Mouse (Mus musculus) limb, embryonic 12.5 days (tissue): ENCODE results near the gene Ap2b1. TPM values are rescaled to one million over a fixed set of nuclear protein-coding genes. Genes with fewer than 3 reads are reported as not detected.
A peak's percentile ranks its signal among the peaks of the same experiment; 100 is the strongest.

Experiments used
- ATAC-seq: fragments of 200-750 bp; cut with Nextera tagmentation; 2 replicates; pipeline ENCODE4 v1.8.0; 2017; ENCODE audit warnings: low read depth, moderate TSS enrichment; ENCODE audit not compliant: insufficient number of reproducible peaks, insufficient read depth, low FRiP score, low TSS enrichment
- H3K27ac ChIP-seq: fragments of 300-500 bp; sonication (generic); 2 replicates; pipeline ENCODE4 v1.5.1; 2016; ENCODE audit warnings: mild to moderate bottlenecking, moderate library complexity
- H3K27me3 ChIP-seq: fragments of 300-500 bp; sonication (generic); 2 replicates; pipeline ENCODE4 v1.6.1; 2016; ENCODE audit warnings: mild to moderate bottlenecking, moderate library complexity
- H3K36me3 ChIP-seq: fragments of 300-500 bp; sonication (generic); 2 replicates; pipeline ENCODE4 v1.6.1; 2016; ENCODE audit warnings: mild to moderate bottlenecking, moderate library complexity
- H3K4me1 ChIP-seq: fragments of 300-500 bp; sonication (generic); replicated peaks from 2 replicates; pipeline ENCODE4 v1.6.1; 2016
- H3K4me2 ChIP-seq: fragments of 300-500 bp; sonication (generic); 2 replicates; pipeline ENCODE4 v1.6.1; 2016; ENCODE audit warnings: mild to moderate bottlenecking, moderate library complexity
- H3K4me3 ChIP-seq: fragments of 300-500 bp; sonication (generic); replicated peaks from 2 replicates; pipeline ENCODE4 v1.5.1; 2016; ENCODE audit warnings: mild to moderate bottlenecking
- H3K9ac ChIP-seq: fragments of 300-500 bp; sonication (generic); replicated peaks from 2 replicates; pipeline ENCODE4 v1.6.1; 2016; ENCODE audit warnings: mild to moderate bottlenecking, moderate library complexity
- H3K9me3 ChIP-seq: fragments of 300-500 bp; sonication (generic); 2 replicates; pipeline ENCODE4 v1.6.1; 2016; ENCODE audit warnings: mild to moderate bottlenecking, moderate library complexity
- WGBS: fragments of 180-500 bp; shearing (Covaris S2); methylation state at CpG from one replicate; pipeline ENCODE4 v1.1.7; 2016; 5-methylcytosine and 5-hydroxymethylcytosine counted together
- polyA plus RNA-seq: library from polyadenylated mRNA; unstranded; fragments of >200 nt; fragmentation: Nextera tagmentation; extraction: Ambion mirVana; gene quantifications from 2 replicates; pipeline ENCODE4 v1.2.1, GENCODE M21; 2016

Gene Ap2b1
- polyA plus RNA-seq, 1 experiment from 2014 or later = 56.1 TPM

DNA sequence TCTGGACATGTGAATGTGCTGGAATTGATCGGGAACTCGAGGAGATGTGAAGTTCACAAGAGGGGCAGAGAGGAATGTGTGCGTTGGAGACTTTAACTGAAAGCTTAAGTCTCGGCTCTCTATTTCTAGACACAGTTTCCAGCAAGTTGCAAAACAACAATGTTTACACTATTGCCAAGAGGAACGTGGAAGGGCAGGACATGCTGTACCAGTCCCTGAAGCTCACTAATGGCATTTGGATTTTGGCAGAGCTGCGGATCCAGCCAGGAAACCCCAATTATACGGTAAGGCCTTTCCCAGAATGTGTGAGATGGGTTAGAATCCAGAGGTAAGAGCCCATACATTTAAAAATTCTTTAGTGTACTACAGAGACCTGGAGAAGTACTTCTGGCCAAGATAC lies 98.8 kb downstream of the Ap2b1 start:
- no peaks in the 10 kb centered on the region for H3K4me1 ChIP-seq
- ATAC-seq = no peak
- no peak overlapping the region for H3K4me2 ChIP-seq
- H3K27me3 ChIP-seq = no peaks in the 10 kb centered on the region
- H3K4me3 ChIP-seq = no peak overlapping the region
- H3K27ac ChIP-seq = no peak overlapping the region
- H3K9ac ChIP-seq = no peak overlapping the region
- H3K9me3 ChIP-seq = no peaks in the 10 kb centered on the region
- H3K36me3 ChIP-seq = peaks cover 69% of the 10 kb centered on the region
- WGBS = 89% methylated on average over 7 of the region's 7 CpGs

DNA sequence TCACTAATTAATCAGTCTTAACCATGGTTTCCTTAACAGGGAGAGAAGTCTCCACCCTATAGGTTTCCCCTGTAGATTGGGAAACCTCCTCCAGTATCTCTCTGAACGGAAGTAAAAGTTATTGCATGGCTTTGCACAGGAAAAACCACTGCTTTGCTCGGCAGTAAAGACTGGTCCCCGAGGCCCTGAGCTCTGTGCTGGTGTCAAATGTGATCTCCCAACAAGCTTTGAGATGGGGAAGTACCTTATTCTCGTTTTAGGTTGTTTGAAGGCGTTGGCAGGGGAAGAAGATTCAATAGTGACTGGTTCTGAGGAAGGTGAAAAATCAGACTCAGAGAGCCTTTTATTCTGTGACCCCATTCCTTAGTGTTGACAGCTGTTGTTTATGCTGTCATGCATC lies 99.9 kb downstream of the Ap2b1 start:
- H3K4me2 ChIP-seq = no peak overlapping the region
- no peaks in the 10 kb centered on the region for H3K27me3 ChIP-seq
- no peaks in the 10 kb centered on the region for H3K4me1 ChIP-seq
- H3K36me3 ChIP-seq = peaks cover 69% of the 10 kb centered on the region
- H3K27ac ChIP-seq = no peak overlapping the region
- WGBS = 75% methylated on average over 5 of the region's 5 CpGs
- H3K9me3 ChIP-seq = no peaks in the 10 kb centered on the region
- H3K4me3 ChIP-seq = no peak overlapping the region
- no peak for ATAC-seq
- no peak overlapping the region; the same call in 1 of the 2 replicates for H3K9ac ChIP-seq

DNA sequence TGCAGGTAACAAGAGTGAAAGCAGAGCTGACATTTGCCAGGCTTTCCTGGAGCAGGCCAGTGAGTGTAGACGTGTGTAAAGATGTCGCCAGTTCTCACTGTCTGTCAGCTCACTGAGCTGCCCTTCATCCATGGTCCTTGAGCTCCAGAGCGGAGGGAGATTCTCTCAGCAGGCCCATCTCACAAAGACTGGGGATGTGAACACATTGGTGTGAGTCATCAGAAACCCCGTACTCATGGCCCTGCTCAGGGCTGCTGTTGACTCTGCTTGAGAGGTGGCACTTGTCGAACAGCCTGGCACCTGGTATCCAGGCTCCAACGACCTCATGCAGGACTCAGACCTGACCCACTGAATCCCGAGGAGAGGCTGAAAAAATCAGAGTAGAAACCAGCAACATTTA lies 105.0 kb downstream of the Ap2b1 start:
- H3K36me3 ChIP-seq = peaks cover 46% of the 10 kb centered on the region
- 89% methylated on average over 7 of the region's 7 CpGs for WGBS

DNA sequence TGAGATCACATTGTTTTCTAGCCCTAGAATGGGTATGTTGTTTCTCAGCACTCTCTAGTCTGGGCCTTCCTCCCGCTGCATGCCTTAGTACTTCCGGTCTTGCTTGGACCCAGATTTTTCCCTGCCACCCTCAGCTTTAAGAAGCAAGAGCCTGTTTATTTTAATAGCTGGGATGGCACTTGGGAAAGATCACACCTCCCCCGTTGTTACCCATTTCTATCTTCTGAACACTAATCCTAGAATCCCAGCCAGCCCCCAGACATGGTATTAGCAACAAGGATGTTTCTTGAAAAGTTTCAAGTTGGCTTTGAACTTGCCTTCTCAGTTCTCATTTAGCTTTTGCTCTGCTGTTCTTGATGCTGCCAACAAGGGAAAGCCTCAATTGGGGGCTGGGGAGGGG lies 107.6 kb downstream of the Ap2b1 start:
- H3K4me3 ChIP-seq = no peak overlapping the region
- WGBS = 54% methylated on average over 3 of the region's 3 CpGs
- peaks cover 9% of the 10 kb centered on the region; the same call in 1 of the 2 replicates for H3K27me3 ChIP-seq
- H3K9ac ChIP-seq = no peak overlapping the region
- no peak overlapping the region for H3K27ac ChIP-seq
- no peak for ATAC-seq
- H3K36me3 ChIP-seq = peaks cover 27% of the 10 kb centered on the region
- H3K4me2 ChIP-seq = no peak overlapping the region
- H3K9me3 ChIP-seq = no peaks in the 10 kb centered on the region
- H3K4me1 ChIP-seq = peaks cover 16% of the 10 kb centered on the region

More for the DNA sequence above, 105.0 kb downstream of the Ap2b1 start:
- Histone ChIP-seq H3K4me2 (no peak overlapping the region), H3K27ac (no peak overlapping the region), H3K9ac (no peak overlapping the region), H3K4me3 (no peak overlapping the region), H3K4me1 (0 out of 2 replicates have a peak, but pooled peaks cover 2% of the 10 kb centered on the region), H3K9me3 (no peaks in the 10 kb centered on the region), H3K27me3 (no peaks in the 10 kb centered on the region)
- no peak for ATAC-seq

DNA sequence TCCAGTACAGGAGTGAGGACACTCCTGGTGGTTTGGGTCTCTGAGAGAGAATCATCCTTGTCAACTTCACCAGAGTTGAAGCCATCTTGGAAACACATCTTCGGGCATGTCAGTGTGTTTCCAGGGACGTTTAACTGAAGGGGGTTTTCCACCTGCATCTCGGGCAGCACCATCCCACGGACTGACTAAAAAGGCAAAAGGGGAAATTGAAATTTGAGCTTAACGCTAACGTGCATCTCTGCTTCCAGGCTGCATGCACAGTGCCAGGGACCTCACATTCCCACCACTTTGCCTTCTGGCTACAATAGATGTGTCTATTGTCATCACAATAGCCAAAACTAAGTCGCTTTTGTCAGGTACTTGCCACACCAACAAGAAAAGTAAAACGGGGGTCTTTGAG lies 109.4 kb downstream of the Ap2b1 start:
- Histone ChIP-seq H3K9ac (no peak overlapping the region), H3K27me3 (peaks cover 27% of the 10 kb centered on the region), H3K9me3 (no peaks in the 10 kb centered on the region), H3K4me3 (no peak overlapping the region), H3K4me1 (peaks cover 16% of the 10 kb centered on the region), H3K4me2 (no peak overlapping the region), H3K27ac (no peak overlapping the region), H3K36me3 (peaks cover 10% of the 10 kb centered on the region)
- 36% methylated on average over 8 of the region's 8 CpGs for WGBS
- ATAC-seq = no peak

DNA sequence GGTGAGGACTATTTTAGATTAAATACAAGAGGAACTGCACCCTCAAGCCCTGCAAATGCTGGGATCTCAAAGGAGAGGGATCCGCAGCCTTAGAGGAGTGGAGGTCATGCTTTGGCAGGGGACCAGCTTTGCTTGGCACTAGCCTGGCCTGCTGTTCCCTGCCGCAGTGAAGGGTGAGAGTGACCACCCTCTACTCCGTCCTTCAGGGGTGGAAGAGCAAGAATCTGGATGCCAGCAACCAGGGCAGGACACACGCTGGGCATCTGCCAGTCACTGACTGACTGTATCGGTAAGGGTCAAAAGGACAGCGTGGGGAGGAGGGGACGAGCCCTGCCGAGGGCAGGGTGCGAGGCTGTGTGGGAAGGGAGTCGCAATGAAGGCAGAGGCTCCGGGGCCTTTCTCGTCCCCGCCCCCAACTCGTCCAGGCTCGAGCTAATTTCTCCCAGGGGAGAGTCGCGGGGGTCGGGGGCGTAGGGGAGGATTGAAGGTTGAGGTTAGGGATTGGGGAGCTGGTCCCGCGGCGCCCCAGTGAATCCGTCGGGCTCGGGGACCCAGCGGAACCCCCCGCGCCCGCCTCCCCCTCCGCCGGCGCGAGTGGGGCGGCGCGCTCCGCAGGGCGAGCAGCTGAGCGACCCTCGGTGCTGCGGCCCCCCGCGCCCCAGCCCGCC lies 110.4 kb downstream of the Ap2b1 start, which contains the start of gene Rasl10b:
TSS of gene Rasl10b (plus strand) at position 51 of the 668 bp plus-strand sequence.
- Histone ChIP-seq H3K9ac (peak within 1 kb of the TSS; percentile 77), H3K4me3 (peak within 1 kb of the TSS; percentile 84), H3K27me3 (peaks cover 31% of the 10 kb centered on the region), H3K9me3 (no peaks in the 10 kb centered on the region), H3K36me3 (peaks cover under 1% of the 10 kb centered on the region; the same call in 1 of the 2 replicates), H3K4me1 (peaks cover 16% of the 10 kb centered on the region), H3K4me2 (peak within 1 kb of the TSS; percentile 94), H3K27ac (no peak within 1 kb of the TSS)
- WGBS = 2% methylated on average over 28 of the region's 44 CpGs
- ATAC-seq = peak; percentile 52; the same call in 1 of the 2 replicates

DNA sequence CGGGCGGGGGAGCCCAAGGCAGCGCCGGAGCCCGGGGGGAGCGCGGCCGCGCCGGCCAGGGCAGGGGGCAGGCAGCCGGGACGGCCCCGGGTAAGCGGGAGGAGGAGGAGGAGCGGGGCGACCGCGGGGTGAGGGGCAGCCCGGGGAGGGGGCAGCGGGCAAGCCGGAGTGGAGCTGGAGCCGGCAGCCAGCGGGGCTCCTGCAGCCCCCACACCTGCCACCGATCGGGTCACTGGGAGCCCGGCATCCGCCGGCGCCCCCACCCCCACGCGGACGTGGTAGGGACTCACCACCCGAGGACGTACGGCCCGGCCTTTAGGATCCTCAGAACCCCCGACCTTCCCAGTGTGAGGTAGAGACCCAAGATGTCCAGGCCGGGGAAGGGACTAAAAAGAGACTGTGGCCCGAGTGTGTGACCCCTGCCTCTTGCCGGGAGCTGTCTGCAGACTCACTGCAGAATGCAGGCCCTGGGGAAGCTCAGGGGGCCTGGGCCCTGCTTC lies 111.0 kb downstream of the Ap2b1 start:
- H3K27ac ChIP-seq = no peak overlapping the region
- peak overlapping the region; percentile 84 for H3K4me3 ChIP-seq
- H3K9me3 ChIP-seq = no peaks in the 10 kb centered on the region
- no peak; the same call in 1 of the 2 replicates for ATAC-seq
- H3K27me3 ChIP-seq = peaks cover 31% of the 10 kb centered on the region
- no peaks in the 10 kb centered on the region for H3K36me3 ChIP-seq
- H3K9ac ChIP-seq = peak overlapping the region; percentile 77
- under 1% methylated on average over 29 of the region's 40 CpGs for WGBS
- peak overlapping the region; percentile 94 for H3K4me2 ChIP-seq
- H3K4me1 ChIP-seq = peaks cover 16% of the 10 kb centered on the region

DNA sequence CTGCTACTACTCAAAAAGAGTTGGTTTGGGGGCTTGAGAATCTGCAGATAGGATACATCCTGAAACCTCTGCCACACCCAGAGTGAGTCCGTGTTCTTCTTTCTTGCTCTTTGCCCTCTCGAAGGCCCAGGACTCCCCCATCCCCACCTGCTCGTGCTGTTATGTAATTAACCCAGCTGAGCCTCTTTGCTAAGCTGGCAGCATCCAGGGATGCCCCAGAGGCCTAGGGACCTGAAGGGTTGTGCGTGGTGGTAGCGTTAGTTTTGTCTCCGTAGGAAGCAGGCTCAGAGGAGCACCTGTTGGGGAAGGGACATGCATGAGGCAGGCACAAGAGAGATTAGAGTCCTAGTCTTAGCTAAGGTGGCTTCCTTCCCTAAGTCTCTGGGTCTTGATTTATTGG lies 111.7 kb downstream of the Ap2b1 start:
- Histone ChIP-seq H3K4me3 (peak overlapping the region; percentile 84; the same call in 1 of the 2 replicates), H3K9ac (no peak overlapping the region), H3K27me3 (peaks cover 31% of the 10 kb centered on the region)

DNA sequence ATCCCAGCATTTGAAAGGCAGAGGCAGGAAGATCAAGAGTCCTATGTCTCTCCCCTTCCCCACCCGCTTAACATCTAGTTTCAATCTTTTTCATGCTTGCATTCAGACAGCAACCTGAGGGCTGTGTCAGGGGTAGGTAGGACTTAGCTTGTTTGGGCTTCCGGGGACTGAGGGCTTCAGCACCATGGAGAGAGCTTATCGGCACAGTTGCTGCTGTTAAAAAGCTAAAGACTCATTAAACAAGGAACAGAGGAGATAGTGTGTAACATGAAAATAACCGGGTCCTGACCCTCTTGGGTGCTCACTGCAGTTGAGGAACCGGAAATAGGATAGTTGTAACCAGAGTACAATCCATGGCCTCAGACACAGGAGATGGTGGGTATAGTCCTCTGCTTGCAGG lies 118.3 kb downstream of the Ap2b1 start:
- peaks cover 71% of the 10 kb centered on the region for H3K27me3 ChIP-seq
- no peaks in the 10 kb centered on the region for H3K9me3 ChIP-seq
- H3K36me3 ChIP-seq = no peaks in the 10 kb centered on the region
- H3K4me3 ChIP-seq = no peak overlapping the region
- H3K4me1 ChIP-seq = 0 out of 2 replicates have a peak, but pooled peaks cover 5% of the 10 kb centered on the region
- no peak overlapping the region for H3K9ac ChIP-seq
- WGBS = 8% methylated on average over 5 of the region's 5 CpGs
- H3K4me2 ChIP-seq = no peak overlapping the region
- no peak for ATAC-seq
- H3K27ac ChIP-seq = no peak overlapping the region

More for the DNA sequence above, 111.7 kb downstream of the Ap2b1 start:
- H3K36me3 ChIP-seq = no peaks in the 10 kb centered on the region
- H3K4me1 ChIP-seq = peaks cover 16% of the 10 kb centered on the region
- no peaks in the 10 kb centered on the region for H3K9me3 ChIP-seq
- ATAC-seq = no peak
- no peak overlapping the region for H3K27ac ChIP-seq
- H3K4me2 ChIP-seq = peak overlapping the region; percentile 94
- WGBS = 43% methylated on average over 6 of the region's 6 CpGs

DNA sequence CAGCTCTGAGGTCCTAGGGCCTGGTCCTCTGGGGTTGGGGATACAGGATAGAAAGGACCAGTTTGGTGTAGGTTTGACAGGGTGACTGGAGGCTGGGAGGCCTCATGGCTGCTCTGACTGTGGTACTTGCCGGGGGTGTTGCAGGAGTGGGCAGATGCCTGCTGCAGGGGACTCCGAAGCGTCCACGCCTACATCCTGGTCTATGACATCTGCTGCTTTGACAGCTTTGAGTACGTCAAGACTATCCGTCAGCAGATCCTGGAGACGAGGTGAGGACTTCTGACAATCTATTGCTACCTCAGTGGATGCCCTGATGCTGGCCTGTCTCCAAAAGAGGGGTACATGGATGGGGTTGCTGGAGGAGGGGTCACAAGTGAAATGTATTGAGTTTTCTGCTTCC lies 118.9 kb downstream of the Ap2b1 start:
- no peak overlapping the region for H3K4me3 ChIP-seq
- H3K36me3 ChIP-seq = no peaks in the 10 kb centered on the region
- H3K4me1 ChIP-seq = 0 out of 2 replicates have a peak, but pooled peaks cover 5% of the 10 kb centered on the region
- ATAC-seq = no peak
- peaks cover 65% of the 10 kb centered on the region for H3K27me3 ChIP-seq
- no peak overlapping the region for H3K4me2 ChIP-seq
- no peak overlapping the region for H3K9ac ChIP-seq
- WGBS = 76% methylated on average over 7 of the region's 7 CpGs
- no peak overlapping the region for H3K27ac ChIP-seq
- H3K9me3 ChIP-seq = no peaks in the 10 kb centered on the region

DNA sequence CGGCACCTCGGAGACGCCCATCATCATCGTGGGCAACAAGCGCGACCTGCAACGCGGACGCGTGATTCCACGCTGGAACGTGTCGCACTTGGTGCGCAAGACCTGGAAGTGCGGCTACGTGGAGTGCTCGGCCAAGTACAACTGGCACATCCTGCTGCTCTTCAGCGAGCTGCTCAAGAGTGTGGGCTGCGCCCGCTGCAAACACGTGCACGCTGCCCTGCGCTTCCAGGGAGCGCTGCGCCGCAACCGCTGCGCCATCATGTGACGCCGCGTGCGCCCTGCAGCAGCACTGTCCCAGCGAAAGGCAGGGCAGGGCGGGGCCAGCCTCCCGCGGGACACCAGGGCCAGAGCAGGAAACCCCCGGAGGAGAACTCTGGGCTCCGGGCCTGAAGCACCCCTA lies 119.7 kb downstream of the Ap2b1 start:
- Histone ChIP-seq H3K9me3 (no peaks in the 10 kb centered on the region), H3K4me2 (no peak overlapping the region), H3K9ac (no peak overlapping the region), H3K4me1 (0 out of 2 replicates have a peak, but pooled peaks cover 5% of the 10 kb centered on the region), H3K4me3 (0 out of 2 replicates have a peak overlapping the region, but pooled peaks have one; percentile 6), H3K36me3 (no peaks in the 10 kb centered on the region), H3K27me3 (peaks cover 59% of the 10 kb centered on the region), H3K27ac (no peak overlapping the region)
- WGBS = 5% methylated on average over 38 of the region's 38 CpGs
- no peak for ATAC-seq
